Mouse (Mus musculus) liver, embryonic 16.5 days (tissue): ENCODE results near the gene Nipal1. TPM values are rescaled to one million over a fixed set of nuclear protein-coding genes. Genes with fewer than 3 reads are reported as not detected.

ENCODE experiments used
- ATAC-seq: fragments of 200-750 bp; cut with Nextera tagmentation; 2 replicates; pipeline ENCODE4 v1.8.0; 2017; ENCODE audit warnings: low read depth, mild to moderate bottlenecking, moderate number of reproducible peaks, moderate library complexity
- H3K27ac ChIP-seq: fragments of 300-500 bp; sonication (generic); 2 replicates; pipeline ENCODE4 v1.5.1; 2014; ENCODE audit warnings: mild to moderate bottlenecking, low read length
- H3K27me3 ChIP-seq: fragments of 300-500 bp; sonication (generic); 2 replicates; pipeline ENCODE4 v1.6.1; 2014; ENCODE audit warnings: low read depth, low read length, mixed read lengths; ENCODE audit not compliant: control insufficient read depth, insufficient read depth
- H3K36me3 ChIP-seq: fragments of 300-500 bp; sonication (generic); 2 replicates; pipeline ENCODE4 v1.6.1; 2014; ENCODE audit warnings: mild to moderate bottlenecking; ENCODE audit not compliant: control insufficient read depth, insufficient read depth
- H3K4me1 ChIP-seq: fragments of 300-500 bp; sonication (generic); 2 replicates; pipeline ENCODE4 v1.6.1; 2014; ENCODE audit warnings: low read depth, low read length, mixed read lengths; ENCODE audit not compliant: control insufficient read depth
- H3K4me2 ChIP-seq: fragments of 300-500 bp; sonication (generic); 2 replicates; pipeline ENCODE4 v1.6.1; 2014; ENCODE audit warnings: low read depth, low read length, mixed read lengths
- H3K4me3 ChIP-seq: fragments of 300-500 bp; sonication (generic); 2 replicates; pipeline ENCODE4 v1.5.1; 2014; ENCODE audit warnings: low read depth, mild to moderate bottlenecking, low read length
- H3K9ac ChIP-seq: fragments of 300-500 bp; sonication (generic); 2 replicates; pipeline ENCODE4 v1.6.1; 2014; ENCODE audit warnings: low read depth, low read length
- H3K9me3 ChIP-seq: fragments of 300-500 bp; sonication (generic); replicated peaks from 2 replicates; pipeline ENCODE4 v1.6.1; 2016; ENCODE audit warnings: low read length; ENCODE audit not compliant: control insufficient read depth
- WGBS: fragments of 180-500 bp; shearing (Covaris S2); extraction: QIAGEN DNeasy Blood & Tissue Kit; methylation state at CpG from one replicate; pipeline ENCODE4 v1.1.7; 2014; ENCODE audit not compliant: insufficient replicate concordance; 5-methylcytosine and 5-hydroxymethylcytosine counted together
- polyA plus RNA-seq: library from polyadenylated mRNA; unstranded; fragments of >200 nt; fragmentation: Nextera tagmentation; extraction: Ambion mirVana; gene quantifications from 2 replicates; pipeline ENCODE4 v1.2.1, GENCODE M21; 2015

The Nipal1 gene
- polyA plus RNA-seq, 1 experiment from 2014 or later = 51.0 TPM

DNA sequence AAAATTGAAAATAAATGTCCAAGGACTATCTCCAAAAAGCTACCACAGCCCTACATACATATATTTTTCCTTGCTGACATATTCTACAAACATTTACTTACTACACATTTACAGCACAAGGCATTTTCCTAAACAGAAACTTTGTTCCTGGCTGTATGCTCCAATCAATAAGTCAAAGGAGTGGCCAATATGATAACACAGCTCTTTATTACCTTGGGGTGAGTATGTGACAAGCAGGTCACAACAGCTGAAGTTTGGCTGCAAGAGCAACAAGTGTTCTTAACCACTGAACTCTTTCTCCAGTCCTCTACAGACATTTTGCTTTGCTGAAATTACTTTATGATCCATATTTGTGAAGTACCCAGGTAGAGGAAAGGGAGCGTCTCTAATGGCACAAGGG is 7.5 kb upstream of the Nipal1 start:
- H3K9me3 ChIP-seq = no peaks in the 10 kb centered on the region
- H3K4me1 ChIP-seq = no peaks in the 10 kb centered on the region
- H3K4me2 ChIP-seq = no peak overlapping the region
- no peak overlapping the region for H3K4me3 ChIP-seq
- no peaks in the 10 kb centered on the region for H3K36me3 ChIP-seq
- no peaks in the 10 kb centered on the region for H3K27me3 ChIP-seq
- H3K27ac ChIP-seq = no peak overlapping the region
- H3K9ac ChIP-seq = no peak overlapping the region
- 87% methylated on average over 1 of the region's 1 CpGs for WGBS
- ATAC-seq = no peak

DNA sequence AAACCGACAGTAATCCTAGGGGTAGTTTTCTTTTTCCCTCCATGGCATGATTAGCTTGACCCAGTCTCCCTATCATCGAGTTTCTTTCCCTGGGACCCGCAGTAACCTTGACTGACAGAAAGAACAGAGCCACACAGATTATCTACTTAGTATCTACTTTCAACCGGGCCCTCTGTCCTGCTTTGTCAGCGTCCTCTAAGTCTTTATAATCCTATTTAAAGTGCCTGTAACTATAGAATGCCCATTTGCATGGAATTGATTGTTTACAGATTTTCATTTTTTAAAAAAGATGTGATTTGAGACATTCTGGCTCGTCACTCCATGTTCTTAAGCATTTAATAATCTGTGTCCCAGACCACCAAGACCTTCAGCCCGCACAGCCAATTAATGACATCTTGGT is 3.9 kb upstream of the Nipal1 start:
- no peak for ATAC-seq
- 54% methylated on average over 7 of the region's 7 CpGs for WGBS
- Histone ChIP-seq H3K9ac (no peak overlapping the region), H3K27me3 (no peaks in the 10 kb centered on the region), H3K27ac (no peak overlapping the region), H3K4me1 (peaks cover 2% of the 10 kb centered on the region; the same call in 1 of the 2 replicates), H3K4me2 (no peak overlapping the region), H3K9me3 (no peaks in the 10 kb centered on the region), H3K4me3 (no peak overlapping the region), H3K36me3 (no peaks in the 10 kb centered on the region)

DNA sequence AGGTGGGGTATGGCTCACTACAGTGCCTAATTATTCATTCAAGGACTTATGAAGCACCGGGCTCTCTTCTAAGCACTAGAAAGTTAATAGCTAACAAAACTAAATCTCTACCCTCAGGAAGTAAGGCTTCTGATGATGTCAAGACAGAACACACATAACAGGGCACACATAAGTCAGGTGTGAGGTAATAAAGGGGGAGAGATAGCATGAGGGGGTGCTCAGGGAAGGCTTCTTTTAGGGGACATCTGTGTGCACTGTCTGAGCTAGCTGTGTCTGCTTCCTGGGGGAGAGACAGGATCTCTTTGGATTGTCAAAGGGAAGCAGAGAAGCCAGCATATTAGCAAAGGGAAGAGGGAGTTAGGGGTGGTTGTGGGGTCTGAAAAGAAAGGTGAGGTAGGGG is 3.4 kb upstream of the Nipal1 start, which contains the start of gene Cnga1:
TSS of gene Cnga1 (minus strand) at position 101 of the 400 bp plus-strand sequence.
- Histone ChIP-seq H3K4me1 (peaks cover 2% of the 10 kb centered on the region; the same call in 1 of the 2 replicates), H3K27me3 (no peaks in the 10 kb centered on the region), H3K4me2 (no peak within 1 kb of the TSS), H3K9me3 (no peaks in the 10 kb centered on the region), H3K27ac (no peak within 1 kb of the TSS), H3K4me3 (no peak within 1 kb of the TSS), H3K9ac (no peak within 1 kb of the TSS), H3K36me3 (no peaks in the 10 kb centered on the region)
- 62% methylated on average over 1 of the region's 1 CpGs for WGBS
- no peak for ATAC-seq

DNA sequence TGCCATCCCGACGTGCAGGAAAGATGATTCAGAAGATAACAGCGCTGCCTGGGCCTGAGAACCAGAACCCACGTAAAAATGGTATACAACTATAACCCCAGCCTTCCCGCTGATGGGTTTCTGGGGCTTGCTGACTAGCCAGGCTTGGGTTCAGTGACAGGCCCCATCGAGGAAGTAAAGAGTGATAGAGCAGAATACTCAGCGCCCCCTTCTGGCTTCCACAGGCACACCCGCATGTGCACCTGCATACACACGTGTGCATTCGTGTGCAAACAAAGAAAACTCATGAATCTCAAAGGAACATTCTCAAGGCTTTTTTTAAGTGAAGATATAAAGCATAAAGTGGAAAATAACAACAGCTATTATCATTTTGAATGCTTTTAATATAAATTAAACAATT is 1.5 kb upstream of the Nipal1 start:
- no peak overlapping the region for H3K4me3 ChIP-seq
- no peaks in the 10 kb centered on the region for H3K36me3 ChIP-seq
- WGBS = 21% methylated on average over 10 of the region's 10 CpGs
- H3K9ac ChIP-seq = no peak overlapping the region
- H3K4me2 ChIP-seq = no peak overlapping the region
- H3K27ac ChIP-seq = no peak overlapping the region
- no peaks in the 10 kb centered on the region for H3K9me3 ChIP-seq
- no peaks in the 10 kb centered on the region for H3K27me3 ChIP-seq
- ATAC-seq = no peak
- peaks cover 2% of the 10 kb centered on the region; the same call in 1 of the 2 replicates for H3K4me1 ChIP-seq

DNA sequence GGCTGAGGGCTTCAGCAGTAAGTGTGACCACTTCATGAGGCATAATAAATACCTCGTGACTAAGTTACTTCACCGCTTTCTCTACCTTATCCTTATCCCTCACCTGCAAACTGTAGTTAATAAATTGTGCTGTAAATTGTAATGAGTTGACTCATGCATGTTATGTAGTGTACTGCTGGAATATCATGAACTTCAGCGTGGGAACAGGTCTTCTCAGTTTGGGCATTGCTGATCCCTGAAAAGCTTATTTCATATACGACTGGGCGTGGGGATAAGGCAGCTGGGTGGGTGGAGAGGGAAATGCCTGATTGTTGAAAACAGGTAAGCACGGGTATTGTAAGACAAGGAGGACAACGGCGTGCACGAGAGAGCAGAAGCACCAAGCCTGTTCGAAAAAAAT is 599 bp upstream of the Nipal1 start:
- Histone ChIP-seq H3K4me3 (peak overlapping the region; percentile 62; the same call in 1 of the 2 replicates), H3K27me3 (no peaks in the 10 kb centered on the region), H3K9me3 (no peaks in the 10 kb centered on the region), H3K9ac (no peak overlapping the region), H3K27ac (no peak overlapping the region), H3K4me1 (peaks cover 2% of the 10 kb centered on the region; the same call in 1 of the 2 replicates), H3K36me3 (no peaks in the 10 kb centered on the region), H3K4me2 (peak overlapping the region; percentile 76)
- ATAC-seq = no peak
- WGBS = 23% methylated on average over 10 of the region's 10 CpGs

DNA sequence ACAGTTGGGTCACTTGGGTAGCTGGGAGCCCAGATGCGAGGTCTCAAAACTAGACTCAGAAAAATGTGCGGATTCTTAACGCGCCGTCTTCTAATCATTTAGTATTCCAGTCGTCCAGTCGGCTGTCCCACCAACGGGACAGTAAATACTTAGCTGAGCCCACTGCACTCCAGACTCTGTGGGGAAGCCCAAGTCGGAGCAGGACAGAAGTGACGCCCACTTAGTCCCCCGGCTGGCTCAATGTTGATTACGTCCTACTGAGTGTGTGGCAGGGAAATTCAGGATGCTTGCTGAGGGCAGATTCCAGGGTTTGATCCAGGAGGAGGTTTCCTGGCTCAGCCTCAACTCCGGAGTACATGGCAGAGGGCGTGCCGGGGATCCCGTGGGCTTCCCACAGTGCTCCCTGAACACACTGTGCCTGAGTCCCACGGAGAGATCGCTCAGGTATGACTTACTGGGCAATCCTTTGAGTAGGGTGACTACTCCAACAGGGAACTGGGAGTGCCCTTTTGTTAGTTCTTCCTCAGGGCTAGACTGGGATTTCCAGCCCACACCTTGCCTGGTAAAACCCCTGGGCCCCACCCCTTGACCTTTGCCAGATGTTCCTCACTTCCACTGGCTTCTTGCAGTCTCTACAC is 482 bp downstream of the Nipal1 start:
- 4% methylated on average over 18 of the region's 18 CpGs for WGBS
- no peaks in the 10 kb centered on the region for H3K9me3 ChIP-seq
- H3K27me3 ChIP-seq = no peaks in the 10 kb centered on the region
- peaks cover 4% of the 10 kb centered on the region; the same call in 1 of the 2 replicates for H3K4me1 ChIP-seq
- peak overlapping the region; percentile 76 for H3K4me2 ChIP-seq
- peak overlapping the region; percentile 62 for H3K4me3 ChIP-seq
- H3K9ac ChIP-seq = peak overlapping the region; percentile 59
- ATAC-seq = no peak
- H3K36me3 ChIP-seq = no peaks in the 10 kb centered on the region
- peak overlapping the region; percentile 58 for H3K27ac ChIP-seq

DNA sequence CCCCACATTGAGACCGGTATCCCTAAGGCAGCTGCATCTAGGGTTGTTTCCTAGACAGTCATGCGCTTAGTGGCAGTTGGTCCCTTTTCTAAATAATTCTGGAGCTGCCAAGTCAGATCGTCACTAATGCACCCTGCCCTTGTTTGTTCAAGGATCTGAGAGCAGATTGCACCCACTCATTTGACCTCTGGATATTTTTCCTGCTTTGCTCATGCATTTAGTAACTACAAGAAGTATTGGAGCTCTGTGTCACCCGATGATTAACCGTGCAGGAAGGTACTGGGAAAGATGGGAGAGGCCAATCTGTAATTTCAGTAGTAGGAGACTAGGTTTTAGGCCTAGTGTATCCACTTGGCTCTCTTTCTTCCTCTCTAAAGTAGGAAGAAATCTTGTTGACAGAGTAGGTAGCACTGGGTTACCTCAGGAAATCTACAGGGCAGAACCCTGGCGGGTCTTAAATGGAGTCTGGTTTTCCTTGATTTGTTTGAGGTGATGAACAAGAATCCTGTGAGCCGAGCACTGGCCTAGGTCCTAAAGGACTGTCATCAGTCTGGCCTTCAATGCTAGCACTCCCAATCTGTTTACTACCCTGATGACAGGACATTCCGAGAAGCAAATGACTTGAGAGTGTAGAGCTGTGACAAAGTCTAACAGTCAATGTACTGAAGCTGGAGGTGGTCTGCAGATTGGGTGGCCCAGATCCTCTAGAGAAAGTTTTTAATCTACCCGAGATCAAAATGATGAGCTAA is 1.6 kb downstream of the Nipal1 start:
- WGBS = 63% methylated on average over 9 of the region's 9 CpGs
- Histone ChIP-seq H3K27me3 (no peaks in the 10 kb centered on the region), H3K36me3 (no peaks in the 10 kb centered on the region), H3K27ac (peak overlapping the region; percentile 78), H3K4me1 (peaks cover 4% of the 10 kb centered on the region; the same call in 1 of the 2 replicates), H3K4me3 (peak overlapping the region; percentile 62; the same call in 1 of the 2 replicates), H3K9ac (no peak overlapping the region; the same call in 1 of the 2 replicates), H3K9me3 (no peaks in the 10 kb centered on the region), H3K4me2 (peak overlapping the region; percentile 76)
- ATAC-seq = peak; percentile 62

DNA sequence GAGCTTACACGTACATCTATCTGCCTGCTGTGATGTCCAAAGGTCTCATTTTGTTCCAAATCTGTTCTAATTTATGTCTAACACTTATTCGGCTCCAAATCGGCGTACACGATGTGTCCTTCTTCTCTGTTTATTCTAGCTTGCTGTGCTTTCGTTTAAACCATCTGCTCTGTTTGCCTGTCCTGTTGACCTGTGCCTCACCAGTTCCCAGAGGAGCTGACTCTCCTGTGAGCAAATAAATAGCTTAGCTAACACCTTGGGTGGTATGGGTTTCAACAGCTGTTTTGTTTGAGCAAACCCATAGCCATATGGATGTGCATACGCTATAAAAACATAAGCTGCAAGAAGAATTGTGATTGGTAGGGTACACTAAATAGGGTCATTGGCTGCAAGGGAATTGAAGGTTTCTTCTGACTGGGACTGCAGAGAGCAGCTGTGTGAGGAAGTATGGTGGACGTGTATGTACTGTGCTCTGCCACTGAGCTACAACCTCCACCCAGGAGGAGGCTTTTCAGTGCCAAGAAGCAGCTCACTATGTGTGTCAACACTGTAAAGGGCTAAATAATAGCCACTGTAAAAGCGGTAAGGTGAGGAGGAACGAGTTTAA is 5.6 kb downstream of the Nipal1 start:
- peak; percentile 83 for ATAC-seq
- H3K36me3 ChIP-seq = no peaks in the 10 kb centered on the region
- peak overlapping the region; percentile 81 for H3K27ac ChIP-seq
- no peaks in the 10 kb centered on the region for H3K27me3 ChIP-seq
- H3K9ac ChIP-seq = no peak overlapping the region
- no peak overlapping the region; the same call in 1 of the 2 replicates for H3K4me2 ChIP-seq
- H3K4me1 ChIP-seq = peaks cover 3% of the 10 kb centered on the region; the same call in 1 of the 2 replicates
- WGBS = 52% methylated on average over 10 of the region's 10 CpGs
- H3K9me3 ChIP-seq = no peaks in the 10 kb centered on the region
- H3K4me3 ChIP-seq = no peak overlapping the region
